Mouse (Mus musculus): ENCODE results near the gene Kat2b.
A peak's percentile ranks its signal among the peaks of the same experiment; 100 is the strongest.
"Not testable (repeated sequence)": the region's sequence is repeated elsewhere in the genome, so short reads cannot be mapped to it uniquely, and the experiment has no call there.

Kat2b gene

GRCm38 (mm10) chr17:53566161-53566918 is at the start of gene Kat2b:
Kat2b (plus strand) TSS chr17:53566861.
- peak; percentile 34; the same call in 1 of the 2 replicates for ATAC-seq (ENCODE audit: insufficient number of reproducible peaks, low FRiP score, low TSS enrichment)

- no peak for ATAC-seq (ENCODE audit: insufficient number of reproducible peaks, low FRiP score, low TSS enrichment)
Observed at GRCm38 (mm10) chr17:53519364-53519763, 47.3 kb upstream of the Kat2b start.

GRCm38 (mm10) chr17:53520509-53520908 is 46.2 kb upstream of the Kat2b start:
- no peak for ATAC-seq (ENCODE audit: insufficient number of reproducible peaks, low FRiP score, low TSS enrichment)

- no peak for ATAC-seq (ENCODE audit: insufficient number of reproducible peaks, low FRiP score, low TSS enrichment)
Observed at GRCm38 (mm10) chr17:53528034-53528433, 38.6 kb upstream of the Kat2b start.

GRCm38 (mm10) chr17:53531160-53531559 is 35.5 kb upstream of the Kat2b start:
- ATAC-seq (ENCODE audit: insufficient number of reproducible peaks, low FRiP score, low TSS enrichment): no peak

- no peak for ATAC-seq (ENCODE audit: insufficient number of reproducible peaks, low FRiP score, low TSS enrichment)
Observed at GRCm38 (mm10) chr17:53532425-53532824, 34.2 kb upstream of the Kat2b start.

GRCm38 (mm10) chr17:53539351-53539750 is 27.3 kb upstream of the Kat2b start, which contains the start of gene Pp2d1:
Pp2d1 (minus strand) TSS chr17:53539451.
- not testable (repeated sequence) for ATAC-seq (ENCODE audit: insufficient number of reproducible peaks, low FRiP score, low TSS enrichment)

- ATAC-seq (ENCODE audit: insufficient number of reproducible peaks, low FRiP score, low TSS enrichment): no peak
Observed at GRCm38 (mm10) chr17:53542536-53542935, 24.1 kb upstream of the Kat2b start.

- no peak for ATAC-seq (ENCODE audit: insufficient number of reproducible peaks, low FRiP score, low TSS enrichment)
Observed at GRCm38 (mm10) chr17:53543591-53544324, 22.9 kb upstream of the Kat2b start.

GRCm38 (mm10) chr17:53551306-53552299 is 15.1 kb upstream of the Kat2b start:
- no peak for ATAC-seq (ENCODE audit: insufficient number of reproducible peaks, low FRiP score, low TSS enrichment)

GRCm38 (mm10) chr17:53554088-53554487 is 12.6 kb upstream of the Kat2b start:
- no peak for ATAC-seq (ENCODE audit: insufficient number of reproducible peaks, low FRiP score, low TSS enrichment)

GRCm38 (mm10) chr17:53554813-53555212 is 11.8 kb upstream of the Kat2b start:
- ATAC-seq (ENCODE audit: insufficient number of reproducible peaks, low FRiP score, low TSS enrichment): no peak

GRCm38 (mm10) chr17:53557443-53557842 is 9.2 kb upstream of the Kat2b start:
- ATAC-seq (ENCODE audit: insufficient number of reproducible peaks, low FRiP score, low TSS enrichment): no peak

- ATAC-seq (ENCODE audit: insufficient number of reproducible peaks, low FRiP score, low TSS enrichment): no peak
Observed at GRCm38 (mm10) chr17:53559646-53560045, 7.0 kb upstream of the Kat2b start.

- no peak for ATAC-seq (ENCODE audit: insufficient number of reproducible peaks, low FRiP score, low TSS enrichment)
Observed at GRCm38 (mm10) chr17:53561458-53562029, 5.1 kb upstream of the Kat2b start.

- no peak for ATAC-seq (ENCODE audit: insufficient number of reproducible peaks, low FRiP score, low TSS enrichment)
Observed at GRCm38 (mm10) chr17:53564837-53565236, 1.8 kb upstream of the Kat2b start.

GRCm38 (mm10) chr17:53566919-53567345 is 271 bp downstream of the Kat2b start:
- ATAC-seq (ENCODE audit: insufficient number of reproducible peaks, low FRiP score, low TSS enrichment): peak; percentile 49; the same call in 1 of the 2 replicates

GRCm38 (mm10) chr17:53567346-53568101 is 863 bp downstream of the Kat2b start:
- peak; percentile 24; the same call in 1 of the 2 replicates for ATAC-seq (ENCODE audit: insufficient number of reproducible peaks, low FRiP score, low TSS enrichment)

GRCm38 (mm10) chr17:53568118-53568517 is 1.5 kb downstream of the Kat2b start:
- peak; percentile 82 for ATAC-seq (ENCODE audit: insufficient number of reproducible peaks, low FRiP score, low TSS enrichment)

Data from cerebellum, adult (tissue).